Mouse (Mus musculus): ENCODE data around the gene Gpx6.

Gene Gpx6

GRCm38 (mm10) chr13:21311926-21312325 is at the start of gene Gpx6:
TSS of gene Gpx6 (plus strand) at chr13:21312125.
- DNase-seq (ENCODE audit: extremely low spot score, low spot score): no peak

- no peak for DNase-seq (ENCODE audit: extremely low spot score, low spot score)
These were observed 49.0 kb upstream of the Gpx6 start for GRCm38 (mm10) chr13:21262787-21263461.

- no peak for DNase-seq (ENCODE audit: extremely low spot score, low spot score)
These were observed 48.0 kb upstream of the Gpx6 start for GRCm38 (mm10) chr13:21263910-21264309.

- DNase-seq (ENCODE audit: extremely low spot score, low spot score): peak; percentile 90
These were observed 47.6 kb upstream of the Gpx6 start for GRCm38 (mm10) chr13:21264366-21264765.

DNA sequence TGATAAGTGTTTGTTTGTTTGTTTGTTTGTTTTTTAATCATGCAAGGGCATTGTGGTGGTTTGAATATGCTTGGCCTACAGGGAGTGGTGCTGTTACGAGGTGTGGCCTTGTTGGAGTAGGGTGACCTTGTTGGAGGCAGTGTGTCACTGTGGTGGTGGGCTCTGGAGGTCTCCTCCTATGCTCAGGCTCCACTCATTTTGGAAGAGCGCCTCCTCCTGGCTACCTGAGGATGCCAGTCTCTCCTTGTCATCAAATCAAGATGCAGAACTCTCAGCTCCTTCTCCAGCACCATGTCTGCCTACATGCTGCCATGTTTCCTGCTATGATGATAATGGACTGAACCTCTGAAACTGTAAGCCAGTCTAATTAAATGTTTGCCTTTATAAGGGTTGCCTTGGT is 46.2 kb upstream of the Gpx6 start:
- DNase-seq (ENCODE audit: extremely low spot score, low spot score): no peak

DNA sequence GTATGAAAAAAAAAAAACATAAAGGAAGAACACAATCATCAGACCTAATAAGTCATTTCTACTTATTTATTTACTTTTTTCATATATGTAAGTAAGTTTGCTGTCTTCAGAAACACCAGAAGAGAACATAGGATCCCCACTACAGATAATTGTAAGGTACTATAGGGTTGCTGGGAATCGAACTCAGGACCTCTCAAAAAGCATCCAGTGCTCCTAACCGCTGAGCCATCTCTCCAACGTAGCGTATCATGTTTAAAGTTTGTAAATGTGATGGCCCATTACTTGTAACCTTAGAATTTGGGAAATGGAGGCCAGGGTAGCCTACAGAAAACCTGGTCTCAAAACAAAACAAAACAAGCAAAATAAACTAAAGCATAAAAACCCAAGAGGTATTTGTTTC is 44.4 kb upstream of the Gpx6 start:
- no peak for DNase-seq (ENCODE audit: extremely low spot score, low spot score)

DNA sequence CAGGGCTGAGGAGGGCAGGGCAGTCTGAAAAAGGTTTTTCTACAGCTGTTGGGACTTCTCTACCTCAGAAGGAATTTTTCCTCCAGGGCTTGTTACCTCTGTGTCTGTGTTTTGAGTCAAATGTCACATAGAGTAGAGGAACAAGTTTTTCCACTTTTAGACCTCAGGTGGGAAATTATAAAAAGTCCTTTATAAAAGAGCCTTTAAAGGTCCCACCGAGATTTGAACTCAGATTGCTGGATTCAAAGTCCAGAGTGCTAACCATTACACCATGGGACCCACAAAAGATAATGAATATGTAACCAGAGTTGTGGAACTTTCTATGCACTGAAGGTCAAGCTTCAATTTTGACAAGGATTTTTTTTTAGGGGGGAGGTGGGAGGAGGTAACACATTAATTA is 43.7 kb upstream of the Gpx6 start:
- no peak for DNase-seq (ENCODE audit: extremely low spot score, low spot score)

DNA sequence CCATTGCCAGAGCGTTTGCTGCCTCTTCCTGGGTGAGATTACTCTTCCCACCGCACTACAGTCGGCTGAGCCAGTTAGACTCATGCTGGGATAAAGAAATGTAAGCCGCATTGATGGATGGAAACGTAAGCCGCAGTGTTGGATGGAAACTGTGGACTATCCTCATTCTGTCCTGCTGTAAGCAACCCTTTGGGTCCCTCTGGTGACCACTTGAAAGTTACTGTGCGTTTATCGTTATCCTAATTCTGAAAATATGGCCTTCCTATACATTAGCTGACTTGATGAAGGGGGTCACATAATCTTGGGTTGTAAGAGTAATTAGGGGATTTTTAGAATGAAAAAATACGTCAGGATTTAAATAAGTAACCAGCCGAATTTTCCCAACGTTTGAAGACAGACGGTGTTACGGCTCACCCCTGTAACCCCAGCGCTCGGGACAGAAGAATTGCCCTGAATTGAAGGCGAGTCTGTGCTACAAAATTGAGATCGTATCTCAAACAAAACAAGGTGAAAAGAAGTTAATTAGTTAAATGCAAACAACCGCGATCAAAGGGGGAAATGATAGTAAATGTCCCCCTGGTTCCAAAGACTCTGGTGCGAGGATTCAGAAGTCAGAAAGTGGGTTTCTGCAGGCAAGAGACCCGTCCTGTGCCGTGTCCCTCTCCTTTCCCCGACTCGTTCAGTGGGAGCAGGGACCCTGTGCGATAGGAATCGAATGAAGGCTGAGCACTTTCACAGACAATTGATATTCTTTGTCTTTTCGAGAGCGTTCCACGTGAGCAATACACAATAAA is 36.7 kb upstream of the Gpx6 start:
- peak; percentile 59 for DNase-seq (ENCODE audit: extremely low spot score, low spot score)

DNA sequence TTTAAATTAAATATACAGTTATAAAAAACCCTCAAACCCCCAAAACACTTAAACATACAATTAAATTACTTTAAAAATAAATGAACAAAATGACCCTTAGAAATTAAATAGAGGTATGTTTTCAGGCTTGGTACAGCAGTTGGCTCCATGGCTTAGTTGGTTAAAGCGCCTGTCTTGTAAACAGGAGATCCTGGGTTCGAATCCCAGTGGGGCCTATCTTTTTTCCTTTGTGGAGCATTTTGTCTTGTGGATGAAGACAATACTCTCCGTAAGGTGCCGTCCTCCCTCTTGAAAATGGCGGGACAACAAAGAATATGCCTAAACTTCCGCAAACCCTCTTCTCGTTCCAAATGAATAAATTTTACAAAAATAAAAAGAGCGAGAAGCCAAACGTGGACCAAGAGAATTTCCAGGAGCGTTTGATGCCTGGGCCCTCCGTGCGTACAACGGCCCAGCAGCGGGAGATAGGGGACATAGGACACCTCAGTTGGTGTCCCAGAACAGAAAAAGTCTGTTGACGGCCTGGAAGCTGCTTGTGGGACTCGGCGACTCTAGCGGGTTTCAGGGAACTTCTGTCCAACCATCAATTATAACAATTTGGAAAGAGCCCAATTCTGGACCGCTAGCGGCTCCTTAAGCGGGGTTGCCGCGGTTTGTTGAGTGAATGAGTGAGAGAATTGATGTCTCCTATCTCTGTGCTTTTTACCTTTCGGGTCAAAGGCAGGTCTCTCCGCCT is 35.9 kb upstream of the Gpx6 start:
- peak; percentile 86 for DNase-seq (ENCODE audit: extremely low spot score, low spot score)

- no peak for DNase-seq (ENCODE audit: extremely low spot score, low spot score)
These were observed 35.4 kb upstream of the Gpx6 start for GRCm38 (mm10) chr13:21276551-21276950.

GRCm38 (mm10) chr13:21279076-21279475 is 32.8 kb upstream of the Gpx6 start:
- DNase-seq (ENCODE audit: extremely low spot score, low spot score): no peak

GRCm38 (mm10) chr13:21279559-21279958 is 32.4 kb upstream of the Gpx6 start:
- DNase-seq (ENCODE audit: extremely low spot score, low spot score): peak; percentile 86

- DNase-seq (ENCODE audit: extremely low spot score, low spot score): no peak
These were observed 19.3 kb upstream of the Gpx6 start, which contains the start of gene Gpx5 for GRCm38 (mm10) chr13:21292631-21293030. TSS of gene Gpx5 (minus strand) at chr13:21292731.

DNA sequence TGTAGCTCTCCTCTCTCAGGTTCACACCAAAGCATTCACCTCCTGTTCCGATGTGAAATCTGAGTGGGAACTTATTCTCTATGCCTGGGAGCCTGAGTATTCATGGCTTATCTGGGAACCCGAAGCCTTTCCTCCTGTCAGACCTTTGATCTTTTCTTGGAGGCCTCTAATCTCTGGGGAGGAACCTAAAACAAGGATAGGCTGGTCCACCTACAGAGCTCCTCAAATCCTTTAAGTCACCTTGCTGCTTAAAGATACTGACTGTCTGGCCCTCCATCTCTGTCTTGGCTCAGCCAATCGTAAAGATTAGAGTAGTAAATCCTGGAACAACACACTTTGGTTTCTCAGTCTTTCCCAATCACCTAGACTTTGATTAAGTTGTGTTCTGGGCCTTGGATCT is 13.4 kb upstream of the Gpx6 start:
- DNase-seq (ENCODE audit: extremely low spot score, low spot score): no peak

- no peak for DNase-seq (ENCODE audit: extremely low spot score, low spot score)
These were observed 7.3 kb upstream of the Gpx6 start for GRCm38 (mm10) chr13:21304483-21305066.

DNA sequence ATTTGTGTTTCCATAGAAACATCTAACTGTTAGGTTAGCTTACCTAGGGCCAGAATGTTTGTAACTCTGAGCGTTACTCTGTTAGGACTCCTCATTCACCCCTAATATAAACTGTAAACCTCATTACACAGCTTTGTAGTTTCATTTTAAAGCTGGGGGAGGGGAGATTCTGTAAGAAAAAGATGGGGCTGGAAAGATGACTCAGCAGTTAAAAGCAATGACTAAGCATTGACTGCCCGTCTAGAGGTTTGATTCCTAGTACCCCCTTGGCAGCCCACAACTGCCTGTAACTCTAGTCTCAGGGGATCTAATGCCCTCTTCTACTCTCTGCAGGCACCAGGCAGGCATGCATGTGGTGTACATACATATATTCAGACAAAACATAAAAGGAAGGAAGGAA is 2.1 kb upstream of the Gpx6 start:
- DNase-seq (ENCODE audit: extremely low spot score, low spot score): no peak

GRCm38 (mm10) chr13:21312854-21313253 is 929 bp downstream of the Gpx6 start:
- no peak for DNase-seq (ENCODE audit: extremely low spot score, low spot score)

DNA sequence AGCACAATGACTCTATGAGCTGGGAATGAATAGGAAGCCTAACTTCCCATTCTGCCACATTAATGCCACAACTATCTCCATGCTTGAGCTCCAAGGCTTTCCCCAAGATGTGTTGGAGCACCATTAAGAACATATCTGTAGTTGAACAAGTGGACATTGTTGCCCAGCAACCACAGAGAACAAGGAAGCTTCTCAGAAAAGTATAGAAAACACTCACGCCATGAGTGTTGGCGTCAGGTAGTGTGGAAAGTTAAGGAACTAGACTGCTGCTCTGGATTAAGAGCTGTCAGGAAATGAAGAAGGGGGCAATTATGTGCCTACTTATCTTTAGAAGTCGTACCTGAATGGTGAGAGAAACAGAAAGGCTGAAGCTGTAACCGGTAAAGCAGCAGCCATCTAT is 2.0 kb downstream of the Gpx6 start:
- DNase-seq (ENCODE audit: extremely low spot score, low spot score): no peak

DNA sequence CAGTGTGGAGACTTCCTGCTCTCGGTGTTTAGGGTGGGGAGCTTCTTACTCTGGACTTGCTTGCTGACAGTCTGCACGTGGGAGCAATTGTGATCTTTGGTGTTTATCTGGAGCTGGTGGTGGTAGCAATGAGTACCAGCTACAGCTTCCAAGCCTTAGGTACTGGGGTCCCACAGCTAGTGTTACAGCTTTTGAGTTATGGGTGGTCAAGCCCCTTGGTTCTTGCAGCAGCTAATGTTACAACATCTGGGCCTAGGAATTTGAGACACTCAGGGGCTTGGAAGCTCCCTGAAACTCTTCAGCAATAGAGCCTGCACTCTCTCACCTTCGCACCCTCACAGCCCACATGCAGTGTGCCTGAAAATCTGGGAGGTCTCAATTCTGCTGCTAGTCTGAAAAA is 8.3 kb downstream of the Gpx6 start:
- DNase-seq (ENCODE audit: extremely low spot score, low spot score): no peak

DNA sequence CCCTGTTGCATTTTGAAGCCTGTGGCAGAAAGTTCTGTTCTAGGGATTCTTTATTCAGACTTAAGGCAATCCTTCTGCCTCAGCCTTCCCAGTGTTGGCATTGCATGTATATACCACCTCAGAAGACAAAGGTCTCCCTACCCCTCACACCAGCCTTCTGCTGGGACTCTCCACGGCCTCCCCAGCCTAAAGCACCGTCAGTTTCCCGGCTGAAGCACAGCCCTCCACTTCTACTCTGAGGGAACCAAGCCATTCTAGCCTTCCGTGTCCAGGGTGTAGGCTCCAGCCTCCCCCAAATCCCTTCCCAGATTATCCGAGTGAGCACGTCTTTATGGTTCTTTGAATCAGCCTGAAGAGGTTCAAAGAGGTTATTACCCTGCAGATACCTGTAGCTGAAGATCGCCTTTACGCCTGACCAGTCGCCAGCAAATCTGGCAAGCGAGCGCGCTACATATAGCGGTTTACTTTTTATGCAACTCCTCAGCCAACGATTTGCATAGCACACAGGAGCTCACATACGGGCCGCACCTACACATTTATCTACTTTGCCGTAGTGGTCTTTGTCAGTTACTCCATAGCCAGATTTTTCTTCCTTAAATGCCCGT is 10.1 kb downstream of the Gpx6 start:
- peak; percentile 52 for DNase-seq (ENCODE audit: extremely low spot score, low spot score)

All from neural tube, embryonic 10.5 days (tissue).